Mouse (Mus musculus): Measurements from ENCODE around the gene Mrpl33. TPM values are rescaled to one million over a fixed set of nuclear protein-coding genes. Genes with fewer than 3 reads are reported as not detected.
"Not testable (repeated sequence)": the region's sequence is repeated elsewhere in the genome, so short reads cannot be mapped to it uniquely, and the experiment has no call there.

The Mrpl33 gene
- polyA plus RNA-seq, 1 experiment = 19.5 TPM

DNA sequence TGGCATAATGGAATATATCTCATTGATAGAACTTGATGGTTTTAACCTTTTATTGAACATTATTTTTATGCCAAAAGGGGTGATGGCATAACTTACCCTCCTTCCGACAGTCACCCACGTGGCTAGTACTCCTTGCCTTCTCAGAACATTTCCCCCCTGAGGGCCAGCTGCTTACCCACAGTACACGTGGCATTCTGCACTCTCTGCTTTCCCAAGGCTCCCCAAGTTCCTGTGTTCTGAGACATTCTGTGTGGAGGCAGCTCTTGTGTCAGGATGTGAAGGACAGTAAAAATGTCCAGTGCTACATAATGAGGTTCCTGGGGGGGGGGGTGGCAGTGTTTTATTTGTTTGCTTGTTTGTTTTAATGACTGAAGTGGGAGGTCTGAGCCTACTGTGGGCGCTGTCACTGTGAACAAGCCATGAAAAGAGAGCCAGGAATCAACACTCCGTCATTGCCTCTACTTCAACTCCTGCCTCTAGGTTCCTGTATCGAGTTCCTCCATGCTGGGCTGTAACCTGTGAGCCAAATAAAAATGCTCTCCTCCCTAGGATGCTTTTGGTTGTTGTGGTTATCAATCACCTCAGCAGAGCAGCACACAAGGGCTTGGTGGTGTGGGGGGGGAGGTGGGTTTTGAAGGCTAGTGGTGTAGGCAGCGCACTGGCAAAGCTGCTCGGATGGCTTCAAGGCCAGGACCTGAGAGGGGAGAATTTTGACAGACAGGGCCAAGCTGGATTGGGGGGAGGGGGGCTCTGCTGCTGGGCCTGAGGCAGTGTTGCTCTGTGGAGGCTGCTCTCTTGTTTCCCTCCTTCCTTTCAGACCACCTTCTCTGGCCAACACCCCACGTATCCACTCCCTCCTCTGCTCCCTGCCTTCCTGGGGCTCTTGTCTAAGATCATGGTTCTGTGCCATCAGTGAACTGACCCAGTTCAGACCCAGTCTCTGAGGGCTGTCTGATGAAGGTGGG lies 31.1 kb downstream of the Mrpl33 start:
- H3K4me1 ChIP-seq (ENCODE audit: control insufficient read depth, insufficient read depth, low read length) = no peaks in the 10 kb centered on the region
- TF ChIP-seq CTCF (IDR thresholded peaks at IDR 0.05; ENCODE audit: insufficient read depth, low read length) = no peak
- TF ChIP-seq POLR2A (IDR thresholded peaks at IDR 0.05; ENCODE audit: borderline replicate concordance, extremely low read depth, low read depth, low read length) = no peak
- DNase-seq = no peak
- H3K4me3 ChIP-seq (replicated peaks; ENCODE audit: extremely low read depth, low read depth, low read length) = no peak overlapping the region
- WGBS = 75% methylated on average over 9 of the region's 9 CpGs

DNA sequence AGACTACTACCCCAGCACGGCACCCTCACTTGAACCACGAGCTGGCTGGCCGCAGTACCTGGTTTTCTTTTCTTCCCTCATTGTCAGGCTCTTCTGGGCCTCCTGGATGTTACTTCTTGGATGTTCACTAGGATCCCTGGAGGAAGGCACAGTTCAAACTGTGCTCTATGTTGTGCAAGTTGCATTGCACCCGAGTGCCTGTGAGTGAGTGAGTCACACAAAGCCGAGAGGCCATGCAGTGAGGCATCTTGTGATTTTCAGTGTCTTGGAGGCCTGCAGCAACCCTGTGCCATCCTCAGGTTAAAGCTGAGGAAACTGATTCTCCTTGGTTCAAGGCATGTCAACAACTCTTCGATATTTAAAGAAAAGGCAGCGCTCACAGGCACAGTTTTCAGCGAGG lies 31.8 kb downstream of the Mrpl33 start:
- no peak for TF ChIP-seq CTCF (IDR thresholded peaks at IDR 0.05; ENCODE audit: insufficient read depth, low read length)
- no peak for TF ChIP-seq POLR2A (IDR thresholded peaks at IDR 0.05; ENCODE audit: borderline replicate concordance, extremely low read depth, low read depth, low read length)
- 81% methylated on average over 8 of the region's 8 CpGs for WGBS
- no peaks in the 10 kb centered on the region for H3K4me1 ChIP-seq (ENCODE audit: control insufficient read depth, insufficient read depth, low read length)

GRCm38 (mm10) chr5:31630064-31630463 lies 33.3 kb downstream of the Mrpl33 start:
- no peaks in the 10 kb centered on the region for H3K4me1 ChIP-seq (ENCODE audit: control insufficient read depth, insufficient read depth, low read length)
- peak; percentile 17 for DNase-seq
- H3K4me3 ChIP-seq (replicated peaks; ENCODE audit: extremely low read depth, low read depth, low read length) = no peak overlapping the region
- TF ChIP-seq POLR2A (IDR thresholded peaks at IDR 0.05; ENCODE audit: borderline replicate concordance, extremely low read depth, low read depth, low read length) (no peak), CTCF (IDR thresholded peaks at IDR 0.05; ENCODE audit: insufficient read depth, low read length) (no peak)
- WGBS = 42% methylated on average over 5 of the region's 5 CpGs

More for the DNA sequence above, 31.8 kb downstream of the Mrpl33 start:
- DNase-seq = no peak
- H3K4me3 ChIP-seq (replicated peaks; ENCODE audit: extremely low read depth, low read depth, low read length) = no peak overlapping the region

GRCm38 (mm10) chr5:31631169-31631568 lies 34.4 kb downstream of the Mrpl33 start:
- not testable (repeated sequence) for H3K4me3 ChIP-seq (replicated peaks; ENCODE audit: extremely low read depth, low read depth, low read length); DNase-seq; H3K4me1 ChIP-seq (ENCODE audit: control insufficient read depth, insufficient read depth, low read length)
- WGBS = 97% methylated on average over 4 of the region's 4 CpGs

DNA sequence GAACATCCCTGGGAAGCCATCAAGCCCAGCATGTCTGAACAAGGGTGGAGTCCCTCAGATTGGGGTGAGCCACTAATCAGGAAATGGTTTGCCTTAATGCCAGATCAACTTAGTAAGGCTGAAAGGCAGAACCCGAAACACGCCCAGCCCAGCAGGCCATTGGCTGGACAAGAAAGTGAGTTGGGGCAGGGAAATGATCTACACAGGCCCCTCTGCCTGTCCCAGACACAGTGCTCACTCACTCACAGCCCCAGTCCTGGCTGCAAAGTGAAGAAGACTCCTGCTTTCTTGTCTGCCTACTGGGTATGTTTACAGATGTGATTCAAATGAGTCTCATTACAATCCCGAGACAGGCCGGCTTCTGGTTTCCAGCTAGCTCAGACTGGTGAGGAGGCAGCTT lies 37.4 kb downstream of the Mrpl33 start:
- 78% methylated on average over 4 of the region's 4 CpGs for WGBS
- no peak overlapping the region for H3K4me3 ChIP-seq (replicated peaks; ENCODE audit: extremely low read depth, low read depth, low read length)
- no peaks in the 10 kb centered on the region for H3K4me1 ChIP-seq (ENCODE audit: control insufficient read depth, insufficient read depth, low read length)
- TF ChIP-seq POLR2A (IDR thresholded peaks at IDR 0.05; ENCODE audit: borderline replicate concordance, extremely low read depth, low read depth, low read length) = no peak
- TF ChIP-seq CTCF (IDR thresholded peaks at IDR 0.05; ENCODE audit: insufficient read depth, low read length) = no peak
- no peak for DNase-seq

DNA sequence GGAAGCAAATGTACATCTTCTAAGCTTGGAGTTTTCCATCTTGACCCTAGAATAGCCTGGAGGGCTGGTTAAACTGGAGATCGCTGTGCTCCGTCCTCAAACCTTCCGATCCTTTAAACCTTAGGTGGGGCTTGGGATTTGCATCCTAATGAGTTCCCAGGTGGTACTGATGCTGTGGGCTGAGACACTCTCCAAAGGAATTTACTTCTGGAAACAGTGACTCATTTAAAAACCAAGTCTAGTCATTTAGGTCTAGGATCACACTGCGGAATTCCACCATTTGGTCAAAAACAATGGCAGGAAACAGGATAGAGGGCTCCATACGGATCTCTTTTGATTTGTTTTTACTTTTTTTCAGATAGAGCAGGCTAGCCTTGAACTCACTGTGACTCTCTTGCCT lies 37.9 kb downstream of the Mrpl33 start:
- Histone ChIP-seq H3K4me3 (replicated peaks; ENCODE audit: extremely low read depth, low read depth, low read length) (no peak overlapping the region), H3K4me1 (ENCODE audit: control insufficient read depth, insufficient read depth, low read length) (no peaks in the 10 kb centered on the region)
- TF ChIP-seq CTCF (IDR thresholded peaks at IDR 0.05; ENCODE audit: insufficient read depth, low read length) (no peak), POLR2A (IDR thresholded peaks at IDR 0.05; ENCODE audit: borderline replicate concordance, extremely low read depth, low read depth, low read length) (no peak)
- DNase-seq = no peak
- 79% methylated on average over 5 of the region's 5 CpGs for WGBS

GRCm38 (mm10) chr5:31636636-31637253 lies 40.0 kb downstream of the Mrpl33 start:
- no peak for DNase-seq
- Histone ChIP-seq H3K4me1 (ENCODE audit: control insufficient read depth, insufficient read depth, low read length) (no peaks in the 10 kb centered on the region), H3K4me3 (replicated peaks; ENCODE audit: extremely low read depth, low read depth, low read length) (no peak overlapping the region)
- WGBS = 50% methylated on average over 9 of the region's 9 CpGs
- TF ChIP-seq POLR2A (IDR thresholded peaks at IDR 0.05; ENCODE audit: borderline replicate concordance, extremely low read depth, low read depth, low read length) = no peak
- no peak for TF ChIP-seq CTCF (IDR thresholded peaks at IDR 0.05; ENCODE audit: insufficient read depth, low read length)

DNA sequence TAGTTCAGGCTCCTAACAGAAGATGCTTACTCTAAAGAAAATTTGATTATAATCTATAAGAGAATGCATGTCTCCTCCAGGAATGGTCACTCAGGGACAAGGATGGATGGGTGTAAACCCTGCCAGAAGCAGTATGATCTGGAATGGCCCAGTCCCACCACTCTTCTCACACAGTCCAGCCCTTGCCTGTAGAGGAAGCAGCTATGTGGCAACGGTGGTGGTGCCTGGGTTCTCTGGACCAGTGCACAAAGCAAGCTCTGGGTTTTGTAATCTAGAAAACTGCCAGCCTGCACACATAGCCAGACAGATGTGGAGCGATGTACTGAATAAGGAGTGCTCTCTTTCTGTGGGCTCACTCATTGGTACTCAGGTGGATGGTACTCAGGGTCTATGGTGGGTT lies 43.8 kb downstream of the Mrpl33 start:
- WGBS = 82% methylated on average over 2 of the region's 2 CpGs

DNA sequence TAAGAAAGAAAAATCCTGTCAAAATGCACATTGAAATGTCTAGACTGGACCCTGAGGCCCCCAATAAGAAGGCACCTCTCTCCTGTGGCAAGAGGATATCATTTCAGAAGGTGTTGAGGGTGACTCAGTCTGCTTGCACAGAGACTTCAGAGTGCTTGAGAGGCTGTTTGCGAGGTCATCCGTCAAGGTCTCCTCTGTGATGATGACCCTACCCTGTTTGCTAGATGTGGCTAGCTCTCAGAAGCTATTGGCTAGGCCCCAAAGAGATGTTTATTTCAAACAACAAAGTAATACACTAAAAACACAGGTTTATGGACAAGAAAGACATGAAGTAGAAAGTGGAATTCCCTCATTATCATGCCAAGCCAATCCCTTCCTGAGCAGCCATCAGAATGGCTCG lies 45.6 kb downstream of the Mrpl33 start:
- WGBS = 92% methylated on average over 3 of the region's 3 CpGs
- Histone ChIP-seq H3K4me3 (replicated peaks; ENCODE audit: extremely low read depth, low read depth, low read length) (no peak overlapping the region), H3K4me1 (ENCODE audit: control insufficient read depth, insufficient read depth, low read length) (no peaks in the 10 kb centered on the region)
- DNase-seq = no peak
- TF ChIP-seq CTCF (IDR thresholded peaks at IDR 0.05; ENCODE audit: insufficient read depth, low read length) (no peak), POLR2A (IDR thresholded peaks at IDR 0.05; ENCODE audit: borderline replicate concordance, extremely low read depth, low read depth, low read length) (no peak)

More for the DNA sequence above, 43.8 kb downstream of the Mrpl33 start:
- no peak for DNase-seq
- no peak for TF ChIP-seq CTCF (IDR thresholded peaks at IDR 0.05; ENCODE audit: insufficient read depth, low read length)
- no peak for TF ChIP-seq POLR2A (IDR thresholded peaks at IDR 0.05; ENCODE audit: borderline replicate concordance, extremely low read depth, low read depth, low read length)
- H3K4me3 ChIP-seq (replicated peaks; ENCODE audit: extremely low read depth, low read depth, low read length) = no peak overlapping the region
- H3K4me1 ChIP-seq (ENCODE audit: control insufficient read depth, insufficient read depth, low read length) = no peaks in the 10 kb centered on the region

GRCm38 (mm10) chr5:31644272-31644671 lies 47.5 kb downstream of the Mrpl33 start:
- no peaks in the 10 kb centered on the region for H3K4me1 ChIP-seq (ENCODE audit: control insufficient read depth, insufficient read depth, low read length)
- TF ChIP-seq POLR2A (IDR thresholded peaks at IDR 0.05; ENCODE audit: borderline replicate concordance, extremely low read depth, low read depth, low read length) (no peak), CTCF (IDR thresholded peaks at IDR 0.05; ENCODE audit: insufficient read depth, low read length) (no peak)
- 78% methylated on average over 4 of the region's 4 CpGs for WGBS
- H3K4me3 ChIP-seq (replicated peaks; ENCODE audit: extremely low read depth, low read depth, low read length) = no peak overlapping the region
- no peak for DNase-seq

Data from lung, adult 2 months (tissue).